In the genomic region with DNA sequence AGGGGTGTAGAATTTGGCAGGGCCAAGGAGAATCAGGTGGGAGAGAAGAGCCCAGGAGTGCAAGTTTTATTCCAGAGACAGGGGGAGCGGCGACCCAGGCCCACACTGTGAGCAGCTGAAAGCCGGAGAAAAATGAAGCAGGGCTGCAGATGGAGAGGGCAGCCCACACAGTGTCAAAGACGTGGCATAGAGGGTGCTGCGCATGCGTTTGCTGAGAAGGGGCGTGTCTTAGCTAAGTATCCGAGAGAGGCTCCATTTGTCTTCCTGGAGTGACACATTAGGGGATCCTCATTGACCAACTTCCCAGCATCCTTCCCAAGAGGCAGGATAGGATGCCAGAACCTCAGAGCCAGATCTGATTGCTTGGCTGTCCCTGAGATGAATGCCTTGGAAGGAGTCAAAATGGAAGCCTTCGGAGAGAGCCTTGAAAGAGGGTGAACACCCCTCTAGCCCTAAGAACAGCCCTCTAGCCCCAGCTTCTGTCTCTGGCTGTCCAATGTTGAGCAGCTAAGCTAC, we compare ENCODE assay signal across 13 mouse cellular contexts. TPM values are rescaled to one million over a fixed set of nuclear protein-coding genes. Genes with fewer than 3 reads are reported as not detected.
DNase-seq lines count a peak whose midpoint lies in the region; ATAC-seq and TF ChIP-seq lines count a peak whose summit lies in the region.
"Had no signal": no experiment of that assay in that cellular context is flagged by ENCODE, and none has a peak within 500 bp of the region (broad histone marks: within the 10 kb centered on the region; RNA-seq: fewer than 3 reads in every experiment).

No protein-coding gene starts in this region.

- H3K27me3 ChIP-seq in hindbrain, embryonic 11.5 days (ENCODE audit: control insufficient read depth, insufficient read depth, low read length), result no peaks in the 10 kb centered on the region
- no peaks in the 10 kb centered on the region; the same call in 1 of the 2 replicates for H3K27me3 ChIP-seq in hindbrain, embryonic 12.5 days
- H3K27me3 ChIP-seq in midbrain, postnatal 0 days (ENCODE audit: insufficient read depth, low read length), result no peaks in the 10 kb centered on the region
- H3K27me3 ChIP-seq in midbrain, embryonic 10.5 days (ENCODE audit: low read depth, poor library complexity, severe bottlenecking), result peaks cover 6% of the 10 kb centered on the region; the same call in 1 of the 2 replicates

- no peaks in the 10 kb centered on the region for H3K4me1 ChIP-seq in hindbrain, embryonic 11.5 days (replicated peaks; ENCODE audit: control insufficient read depth, insufficient read depth, low read length)
- peaks cover 18% of the 10 kb centered on the region for H3K4me1 ChIP-seq in hindbrain, embryonic 12.5 days
- peaks cover 7% of the 10 kb centered on the region; the same call in 1 of the 2 replicates for H3K4me1 ChIP-seq in midbrain, postnatal 0 days (ENCODE audit: insufficient read depth, low read length)
- H3K4me1 ChIP-seq in midbrain, embryonic 10.5 days, result peaks cover 34% of the 10 kb centered on the region
- H3K4me1 ChIP-seq: liver, embryonic 15.5 days had no signal

- no peaks in the 10 kb centered on the region for H3K36me3 ChIP-seq in hindbrain, embryonic 11.5 days (ENCODE audit: control insufficient read depth, insufficient read depth, low read length)
- no peaks in the 10 kb centered on the region for H3K36me3 ChIP-seq in hindbrain, embryonic 12.5 days
- no peaks in the 10 kb centered on the region for H3K36me3 ChIP-seq in midbrain, postnatal 0 days (ENCODE audit: insufficient read depth, low read length)
- no peaks in the 10 kb centered on the region for H3K36me3 ChIP-seq in midbrain, embryonic 10.5 days
- H3K36me3 ChIP-seq: liver, embryonic 15.5 days had no signal

- H3K9ac ChIP-seq in hindbrain, embryonic 11.5 days (ENCODE audit: low read depth, low read length), result no peak overlapping the region
- no peak overlapping the region for H3K9ac ChIP-seq in hindbrain, embryonic 12.5 days
- no peak overlapping the region for H3K9ac ChIP-seq in midbrain, postnatal 0 days (replicated peaks; ENCODE audit: low read length, poor library complexity, severe bottlenecking)
- H3K9ac ChIP-seq: liver, embryonic 15.5 days had no signal

- H3K4me2 ChIP-seq in hindbrain, embryonic 11.5 days (replicated peaks; ENCODE audit: low read depth, low read length), result no peak overlapping the region
- H3K4me2 ChIP-seq in hindbrain, embryonic 12.5 days (replicated peaks), result no peak overlapping the region
- H3K4me2 ChIP-seq in midbrain, postnatal 0 days (ENCODE audit: low read depth, low read length, poor library complexity, severe bottlenecking), result no peak overlapping the region
- H3K4me2 ChIP-seq: liver, embryonic 15.5 days had no signal

- no peaks in the 10 kb centered on the region for H3K9me3 ChIP-seq in hindbrain, embryonic 11.5 days (ENCODE audit: control insufficient read depth, low read length)
- H3K9me3 ChIP-seq in hindbrain, embryonic 12.5 days (replicated peaks), result no peaks in the 10 kb centered on the region
- no peaks in the 10 kb centered on the region for H3K9me3 ChIP-seq in midbrain, postnatal 0 days (ENCODE audit: low read length)
- H3K9me3 ChIP-seq in midbrain, embryonic 10.5 days (replicated peaks), result no peaks in the 10 kb centered on the region
- H3K9me3 ChIP-seq: liver, embryonic 15.5 days had no signal

- intact Hi-C loops in left cerebral cortex, adult 2 months (cut with DNase I), result no loop called here

- peak; percentile 35; the same call in 1 of the 2 replicates for ATAC-seq in hindbrain, embryonic 11.5 days (ENCODE audit: low FRiP score)
- no peak for ATAC-seq in hindbrain, embryonic 12.5 days (ENCODE audit: low FRiP score)
- no peak for ATAC-seq in midbrain, postnatal 0 days (ENCODE audit: low FRiP score)

- DNase-seq in embryo, embryonic 10 days (ENCODE audit: low spot score), result peak; percentile 62
- DNase-seq in embryo, embryonic 9.5 days (ENCODE audit: extremely low spot score), result no peak
- DNase-seq in hindbrain, embryonic 11.5 days (ENCODE audit: low spot score), result peak; percentile 57
- peak; percentile 30 for DNase-seq in midbrain, postnatal 0 days (ENCODE audit: low spot score)
- DNase-seq in midbrain, embryonic 10.5 days (ENCODE audit: low spot score), result no peak
- peak; percentile 60 for DNase-seq in mesoderm, embryonic 11.5 days (ENCODE audit: low read depth, low spot score)
- DNase-seq in left cerebral cortex, adult 2 months (ENCODE audit: extremely low spot score in 1 of 2, low spot score in 2 of 2), result no peak
- DNase-seq: adrenal gland, adult 2 months; cerebellum, adult 2 months; kidney, postnatal 25 days; left cerebral cortex, postnatal 4 days had no signal

- H3K4me3 ChIP-seq in hindbrain, embryonic 11.5 days (ENCODE audit: low read depth, low read length), result no peak overlapping the region
- H3K4me3 ChIP-seq in hindbrain, embryonic 12.5 days, result no peak overlapping the region
- no peak overlapping the region for H3K4me3 ChIP-seq in midbrain, postnatal 0 days (ENCODE audit: low read depth, low read length)
- H3K4me3 ChIP-seq in midbrain, embryonic 10.5 days, result no peak overlapping the region
- no peak overlapping the region for H3K4me3 ChIP-seq in left cerebral cortex, adult 2 months
- H3K4me3 ChIP-seq: liver, embryonic 15.5 days had no signal

- H3K27ac ChIP-seq in hindbrain, embryonic 11.5 days (ENCODE audit: low read depth, low read length), result no peak overlapping the region
- H3K27ac ChIP-seq in hindbrain, embryonic 12.5 days, result no peak overlapping the region
- no peak overlapping the region for H3K27ac ChIP-seq in midbrain, postnatal 0 days (ENCODE audit: low read depth, low read length)
- H3K27ac ChIP-seq in midbrain, embryonic 10.5 days (replicated peaks), result no peak overlapping the region
- H3K27ac ChIP-seq in left cerebral cortex, adult 2 months, result no peak overlapping the region
- H3K27ac ChIP-seq: liver, embryonic 15.5 days had no signal

- 36% methylated on average over 9 of the region's 9 CpGs for WGBS in hindbrain, embryonic 11.5 days
- 35% methylated on average over 9 of the region's 9 CpGs for WGBS in hindbrain, embryonic 12.5 days
- WGBS in midbrain, postnatal 0 days, result 50% methylated on average over 9 of the region's 9 CpGs
- 58% methylated on average over 9 of the region's 9 CpGs for WGBS in midbrain, embryonic 10.5 days

- no peak for TF ChIP-seq CTCF in midbrain, postnatal 0 days (IDR thresholded peaks at IDR 0.05)
- no peak for TF ChIP-seq CTCF in left cerebral cortex, adult 2 months (IDR thresholded peaks at IDR 0.05)

RNA-seq across cellular contexts. Expression of a gene that starts 14.5 kb away (rescaled TPM):
- polyA plus RNA-seq in hindbrain, embryonic 11.5 days (2014; fragmentation: Nextera tagmentation; extraction: Ambion mirVana), result 2.1 and 2.6 TPM in 2 replicates
- polyA plus RNA-seq in hindbrain, embryonic 12.5 days (2016; fragmentation: Nextera tagmentation; extraction: Ambion mirVana), result 4.8 and 5.3 TPM in 2 replicates
- total RNA-seq in midbrain, postnatal 0 days (2014; rRNA removed), result 5.3 and 5.7 TPM in 2 replicates
- 4.1 and 4.7 TPM in 2 replicates for polyA plus RNA-seq in midbrain, postnatal 0 days (2015; fragmentation: Nextera tagmentation; extraction: Ambion mirVana)
- polyA plus RNA-seq in midbrain, embryonic 10.5 days (2016; fragmentation: Nextera tagmentation; extraction: Ambion mirVana), result 2.9 and 4.0 TPM in 2 replicates
- 1 to 10 TPM; 2.3 to 3.4 TPM for total RNA-seq in left cerebral cortex, adult 2 months (2021)

Comparison
In these comparisons a context has a peak if more than half of its experiments do, and no peak if none do; other contexts are left out.
1. DNase-seq: peak in embryo, embryonic 10 days (single experiment), hindbrain, embryonic 11.5 days (single experiment), midbrain, postnatal 0 days (single experiment) and mesoderm, embryonic 11.5 days (single experiment); none in embryo, embryonic 9.5 days (single experiment), midbrain, embryonic 10.5 days (single experiment) and left cerebral cortex, adult 2 months (0 of 2).